Mouse (Mus musculus) retina, postnatal 7 days (tissue): ENCODE results near the gene Phgr1.

Experiments used
- DNase-seq: peaks from one replicate; pipeline ENCODE4 v3.0.0-alpha.2; 2012; ENCODE audit warnings: low read depth, low spot score

Gene Phgr1

GRCm38 (mm10) chr2:118822800-118823199, 50.2 kb downstream of the Phgr1 start:
- no peak for DNase-seq

- no peak for DNase-seq
Measured at GRCm38 (mm10) chr2:118824396-118824795, 51.8 kb downstream of the Phgr1 start.
